In genomic region chr12:36207072-36207799, GRCm38 (mm10) we compare ENCODE assay signal across 8 mouse cellular contexts. TPM values are rescaled to one million over a fixed set of nuclear protein-coding genes. Genes with fewer than 3 reads are reported as not detected.
DNase-seq lines count a peak whose midpoint lies in the region; ATAC-seq and TF ChIP-seq lines count a peak whose summit lies in the region.

No protein-coding gene starts in this region.

- no peak overlapping the region for H3K27ac ChIP-seq in MEL (ENCODE audit: control insufficient read depth, low read depth, low read length)
- H3K27ac ChIP-seq in forebrain, embryonic 14.5 days (ENCODE audit: low read depth, low read length), result peak overlapping the region; percentile 17; the same call in 1 of the 2 replicates
- no peak overlapping the region for H3K27ac ChIP-seq in heart, embryonic 15.5 days
- no peak overlapping the region for H3K27ac ChIP-seq in kidney, embryonic 16.5 days (ENCODE audit: low read length)
- H3K27ac ChIP-seq in lung, embryonic 14.5 days (ENCODE audit: low read depth), result no peak overlapping the region

- H3K4me1 ChIP-seq in MEL (ENCODE audit: control insufficient read depth in 1 of 2, insufficient read depth in 2 of 2, low read length in 2 of 2), result peaks cover 0 to 4% of the 10 kb centered on the region in 2 experiments; a peak in 1 of 4 replicates
- H3K4me1 ChIP-seq in forebrain, embryonic 14.5 days (ENCODE audit: control insufficient read depth, insufficient read depth, low read length), result peaks cover 5% of the 10 kb centered on the region; the same call in 1 of the 2 replicates
- peaks cover 8% of the 10 kb centered on the region; the same call in 1 of the 2 replicates for H3K4me1 ChIP-seq in heart, embryonic 15.5 days (replicated peaks)
- peaks cover 4% of the 10 kb centered on the region; the same call in 1 of the 2 replicates for H3K4me1 ChIP-seq in kidney, embryonic 16.5 days (ENCODE audit: insufficient read depth, low read length)
- H3K4me1 ChIP-seq in lung, embryonic 14.5 days (ENCODE audit: insufficient read depth), result no peaks in the 10 kb centered on the region

- no peak for TF ChIP-seq POLR2A in MEL (IDR thresholded peaks at IDR 0.05; ENCODE audit: control insufficient read depth in 1 of 2, insufficient read depth in 1 of 2, low read depth in 1 of 2, low read length in 2 of 2, poor library complexity in 1 of 2)

- H3K9me3 ChIP-seq in MEL (replicated peaks; ENCODE audit: insufficient read depth, low read length), result no peaks in the 10 kb centered on the region
- H3K9me3 ChIP-seq in forebrain, embryonic 14.5 days (replicated peaks; ENCODE audit: control insufficient read depth, low read length), result no peaks in the 10 kb centered on the region
- H3K9me3 ChIP-seq in heart, embryonic 15.5 days (replicated peaks), result no peaks in the 10 kb centered on the region
- H3K9me3 ChIP-seq in kidney, embryonic 16.5 days (ENCODE audit: low read length), result no peaks in the 10 kb centered on the region
- H3K9me3 ChIP-seq in lung, embryonic 14.5 days (ENCODE audit: low read depth, low read length), result no peaks in the 10 kb centered on the region

- no peak for TF ChIP-seq RAD21 in MEL (IDR thresholded peaks at IDR 0.05; ENCODE audit: low read depth, low read length)

- TF ChIP-seq EP300 in MEL (IDR thresholded peaks at IDR 0.05; ENCODE audit: low read depth in 1 of 2, low read length in 2 of 2), result no peak

- no peaks in the 10 kb centered on the region for H3K79me2 ChIP-seq in MEL (ENCODE audit: control insufficient read depth, insufficient read depth, low read length, poor library complexity)

- no peak overlapping the region for H3K4me3 ChIP-seq in MEL (ENCODE audit: control insufficient read depth in 1 of 2, insufficient read depth in 1 of 2, low read depth in 2 of 2, low read length in 2 of 2)
- no peak overlapping the region for H3K4me3 ChIP-seq in forebrain, embryonic 14.5 days (ENCODE audit: low read depth, low read length)
- 0 out of 2 replicates have a peak overlapping the region, but pooled peaks have one; percentile 18 for H3K4me3 ChIP-seq in heart, embryonic 15.5 days
- 0 out of 2 replicates have a peak overlapping the region, but pooled peaks have one; percentile 5 for H3K4me3 ChIP-seq in kidney, embryonic 16.5 days (ENCODE audit: low read length)
- H3K4me3 ChIP-seq in lung, embryonic 14.5 days (ENCODE audit: low read depth, low read length), result no peak overlapping the region

- no peak for TF ChIP-seq CTCF in MEL (IDR thresholded peaks at IDR 0.05 in 2 of 3, conservative IDR thresholded peaks at IDR 0.05 in 1 of 3; ENCODE audit: control insufficient read depth in 1 of 3, insufficient read depth in 1 of 3, low read depth in 2 of 3, low read length in 3 of 3, poor library complexity in 1 of 3, severe bottlenecking in 1 of 3)
- TF ChIP-seq CTCF in lung, embryonic 14.5 days (IDR thresholded peaks at IDR 0.05; ENCODE audit: low read depth), result no peak

- no peaks in the 10 kb centered on the region for H3K27me3 ChIP-seq in MEL (ENCODE audit: control insufficient read depth in 1 of 2, insufficient read depth in 2 of 2, low read length in 2 of 2)
- no peaks in the 10 kb centered on the region for H3K27me3 ChIP-seq in forebrain, embryonic 14.5 days (replicated peaks; ENCODE audit: control insufficient read depth, insufficient read depth, low read length)
- H3K27me3 ChIP-seq in heart, embryonic 15.5 days, result no peaks in the 10 kb centered on the region
- H3K27me3 ChIP-seq in kidney, embryonic 16.5 days (ENCODE audit: insufficient read depth, low read length), result no peaks in the 10 kb centered on the region
- H3K27me3 ChIP-seq in lung, embryonic 14.5 days (ENCODE audit: insufficient read depth, low read length), result no peaks in the 10 kb centered on the region

- H3K9ac ChIP-seq in MEL (ENCODE audit: control insufficient read depth, low read depth, low read length, poor library complexity, severe bottlenecking), result no peak overlapping the region
- no peak overlapping the region for H3K9ac ChIP-seq in forebrain, embryonic 14.5 days (ENCODE audit: low read length)
- no peak overlapping the region for H3K9ac ChIP-seq in heart, embryonic 15.5 days
- H3K9ac ChIP-seq in kidney, embryonic 16.5 days (replicated peaks; ENCODE audit: low read length), result no peak overlapping the region
- H3K9ac ChIP-seq in lung, embryonic 14.5 days, result no peak overlapping the region

- DNase-seq in MEL (ENCODE audit: low read depth, low spot score), result peak; percentile 40
- DNase-seq in adrenal gland, postnatal 36 days, result peak; percentile 59 to 67
- DNase-seq in forebrain, embryonic 14.5 days (ENCODE audit: low spot score), result peak; percentile 91
- peak; percentile 95 for DNase-seq in lung, embryonic 14.5 days

- no peaks in the 10 kb centered on the region for H3K36me3 ChIP-seq in MEL (ENCODE audit: control insufficient read depth in 1 of 2, insufficient read depth in 2 of 2, low read length in 2 of 2)
- no peaks in the 10 kb centered on the region for H3K36me3 ChIP-seq in forebrain, embryonic 14.5 days (ENCODE audit: control insufficient read depth, insufficient read depth, low read length)
- H3K36me3 ChIP-seq in heart, embryonic 15.5 days, result no peaks in the 10 kb centered on the region
- no peaks in the 10 kb centered on the region for H3K36me3 ChIP-seq in kidney, embryonic 16.5 days (ENCODE audit: insufficient read depth, low read length)
- no peaks in the 10 kb centered on the region for H3K36me3 ChIP-seq in lung, embryonic 14.5 days (ENCODE audit: insufficient read depth)

- peak; percentile 95 for ATAC-seq in forebrain, embryonic 14.5 days
- peak; percentile 53; the same call in 1 of the 2 replicates for ATAC-seq in heart, embryonic 15.5 days (replicated peaks; ENCODE audit: insufficient number of reproducible peaks, insufficient read depth, low FRiP score, low read depth)
- ATAC-seq in kidney, embryonic 16.5 days (ENCODE audit: low FRiP score, low TSS enrichment), result peak; percentile 88
- ATAC-seq in lung, embryonic 14.5 days (ENCODE audit: insufficient read depth), result peak; percentile 97
- peak; percentile 55 for ATAC-seq in neutrophil, adult 5-6 weeks (ENCODE audit: extremely low read depth, insufficient number of reproducible peaks, low FRiP score, poor library complexity, severe bottlenecking)
- ATAC-seq in monocyte, adult 5-6 weeks (replicated peaks; ENCODE audit: insufficient number of reproducible peaks, low FRiP score, low TSS enrichment, poor library complexity, severe bottlenecking), result no peak

- H3K4me2 ChIP-seq in forebrain, embryonic 14.5 days (ENCODE audit: low read length), result peak overlapping the region; percentile 9; the same call in 1 of the 2 replicates
- peak overlapping the region; percentile 46 for H3K4me2 ChIP-seq in heart, embryonic 15.5 days
- peak overlapping the region; percentile 9 for H3K4me2 ChIP-seq in kidney, embryonic 16.5 days (replicated peaks; ENCODE audit: low read depth, low read length)
- H3K4me2 ChIP-seq in lung, embryonic 14.5 days, result peak overlapping the region; percentile 45

- WGBS in forebrain, embryonic 14.5 days, result 37% methylated on average over 9 of the region's 9 CpGs
- 40% methylated on average over 9 of the region's 9 CpGs for WGBS in heart, embryonic 15.5 days
- WGBS in kidney, embryonic 16.5 days, result 45% methylated on average over 9 of the region's 9 CpGs
- 49% methylated on average over 9 of the region's 9 CpGs for WGBS in lung, embryonic 14.5 days

TF ChIP-seq in MEL, 35 proteins besides CTCF, POLR2A, EP300 and RAD21:
- TF ChIP-seq NRF1 (IDR thresholded peaks at IDR 0.05; ENCODE audit: insufficient read depth, low read depth, low read length, poor library complexity, severe bottlenecking) (no peak), KAT2A (conservative IDR thresholded peaks at IDR 0.05; ENCODE audit: low read depth, low read length) (no peak), TCF12 (IDR thresholded peaks at IDR 0.05; ENCODE audit: low read depth, low read length) (no peak), MYB (IDR thresholded peaks at IDR 0.05; ENCODE audit: low read depth, low read length) (no peak), HCFC1 (IDR thresholded peaks at IDR 0.05; ENCODE audit: low read depth, low read length) (no peak)

RNA-seq across cellular contexts. Expression of gene Lrrc72, which starts 46.0 kb away (rescaled TPM):
- total RNA-seq in MEL (2012; rRNA removed), result not detected in 2 replicates
- polyA plus RNA-seq in MEL (2012; ENCODE audit: insufficient read depth in 1 of 2, insufficient read length in 2 of 2, low read depth in 1 of 2, low replicate concordance in 2 of 2, missing spikeins in 1 of 2), result not detected
- total RNA-seq in adrenal gland, postnatal 36 days (2021), result not detected
- not detected in 2 replicates for polyA plus RNA-seq in forebrain, embryonic 14.5 days (2014; fragmentation: Nextera tagmentation; extraction: Ambion mirVana)
- polyA plus RNA-seq in heart, embryonic 15.5 days (2015; fragmentation: Nextera tagmentation; extraction: Ambion mirVana), result not detected in 2 replicates
- polyA plus RNA-seq in kidney, embryonic 16.5 days (2015; fragmentation: Nextera tagmentation; extraction: Ambion mirVana), result not detected in 2 replicates
- not detected in 2 replicates for polyA plus RNA-seq in lung, embryonic 14.5 days (2014; fragmentation: Nextera tagmentation; extraction: Ambion mirVana)
- not detected in 2 replicates for total RNA-seq in neutrophil, adult 5-6 weeks (2017)
- not detected in 3 replicates for total RNA-seq in monocyte, adult 5-6 weeks (2017)

RNA-seq across cellular contexts. Expression of gene Bzw2, which starts 49.4 kb away (rescaled TPM):
- total RNA-seq in MEL (2012; rRNA removed), result 141 and 155 TPM in 2 replicates
- 100 to 1,000 TPM; 157 to 170 TPM for polyA plus RNA-seq in MEL (2012; ENCODE audit: insufficient read depth in 1 of 2, insufficient read length in 2 of 2, low read depth in 1 of 2, low replicate concordance in 2 of 2, missing spikeins in 1 of 2)
- total RNA-seq in adrenal gland, postnatal 36 days (2021), result 10 to 100 TPM; 19.0 to 28.3 TPM
- polyA plus RNA-seq in forebrain, embryonic 14.5 days (2014; fragmentation: Nextera tagmentation; extraction: Ambion mirVana), result 541 and 574 TPM in 2 replicates
- polyA plus RNA-seq in heart, embryonic 15.5 days (2015; fragmentation: Nextera tagmentation; extraction: Ambion mirVana), result 186 and 205 TPM in 2 replicates
- 198 and 218 TPM in 2 replicates for polyA plus RNA-seq in kidney, embryonic 16.5 days (2015; fragmentation: Nextera tagmentation; extraction: Ambion mirVana)
- 228 and 236 TPM in 2 replicates for polyA plus RNA-seq in lung, embryonic 14.5 days (2014; fragmentation: Nextera tagmentation; extraction: Ambion mirVana)
- total RNA-seq in neutrophil, adult 5-6 weeks (2017), result 12.7 and 20.3 TPM in 2 replicates
- 22.1 to 32.7 TPM (median 24.8 TPM) in 3 replicates for total RNA-seq in monocyte, adult 5-6 weeks (2017)

RNA-seq across cellular contexts. Expression of gene Ankmy2, which starts 50.3 kb away (rescaled TPM):
- 14.2 and 15.3 TPM in 2 replicates for total RNA-seq in MEL (2012; rRNA removed)
- polyA plus RNA-seq in MEL (2012; ENCODE audit: insufficient read depth in 1 of 2, insufficient read length in 2 of 2, low read depth in 1 of 2, low replicate concordance in 2 of 2, missing spikeins in 1 of 2), result 10 to 100 TPM in 1 of 2 experiments, not detected in 1; 14.3 TPM
- 10 to 100 TPM; 27.9 to 43.6 TPM for total RNA-seq in adrenal gland, postnatal 36 days (2021)
- polyA plus RNA-seq in forebrain, embryonic 14.5 days (2014; fragmentation: Nextera tagmentation; extraction: Ambion mirVana), result 55.4 and 70.3 TPM in 2 replicates
- 26.7 and 27.0 TPM in 2 replicates for polyA plus RNA-seq in heart, embryonic 15.5 days (2015; fragmentation: Nextera tagmentation; extraction: Ambion mirVana)
- polyA plus RNA-seq in kidney, embryonic 16.5 days (2015; fragmentation: Nextera tagmentation; extraction: Ambion mirVana), result 37.4 and 41.6 TPM in 2 replicates
- 39.8 and 42.6 TPM in 2 replicates for polyA plus RNA-seq in lung, embryonic 14.5 days (2014; fragmentation: Nextera tagmentation; extraction: Ambion mirVana)
- total RNA-seq in neutrophil, adult 5-6 weeks (2017), result 15.5 and 16.6 TPM in 2 replicates
- 21.5 to 27.7 TPM (median 27.3 TPM) in 3 replicates for total RNA-seq in monocyte, adult 5-6 weeks (2017)

Comparison
In these comparisons a context has a peak if more than half of its experiments do, and no peak if none do; other contexts are left out.
1. DNase-seq: peak in every context shown above with its lines; median percentile 95 in lung, embryonic 14.5 days; 91 in forebrain, embryonic 14.5 days; 63 in adrenal gland, postnatal 36 days; 40 in MEL.
2. H3K4me3 ChIP-seq: peak in heart, embryonic 15.5 days (single experiment) and kidney, embryonic 16.5 days (single experiment); none in MEL (0 of 2), forebrain, embryonic 14.5 days (single experiment) and lung, embryonic 14.5 days (single experiment).
3. Peak in every context shown above with its lines, with median percentiles within 50 percentile points of each other: H3K4me2 ChIP-seq.